Mouse (Mus musculus) NIH3T3 (cell line): Measurements from ENCODE around the gene Pfpl.

Source experiments
- DNase-seq: peaks from one replicate; pipeline ENCODE4 v3.0.0-alpha.2; 2012; ENCODE audit warnings: low read depth

Pfpl gene

DNA sequence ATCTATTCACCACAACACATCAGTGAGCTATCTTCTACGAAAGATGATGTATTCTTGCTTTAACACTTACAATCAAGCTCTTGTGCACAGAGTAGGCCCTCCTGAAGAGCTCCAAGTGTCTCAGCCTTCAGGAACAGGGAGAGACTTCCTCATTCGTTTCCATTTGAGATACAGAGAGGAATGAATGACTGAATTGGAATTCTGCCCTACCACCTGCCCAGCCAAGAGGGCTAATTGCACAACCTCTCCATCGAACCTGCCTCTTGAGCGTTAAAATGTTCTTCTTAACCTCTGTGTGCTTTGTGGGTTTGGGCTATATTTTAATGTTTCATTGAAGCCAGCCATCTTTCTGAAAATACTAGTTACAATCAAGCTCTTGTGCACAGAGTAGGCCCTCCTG, 37.0 kb downstream of the Pfpl start:
- DNase-seq = peak; percentile 71

DNA sequence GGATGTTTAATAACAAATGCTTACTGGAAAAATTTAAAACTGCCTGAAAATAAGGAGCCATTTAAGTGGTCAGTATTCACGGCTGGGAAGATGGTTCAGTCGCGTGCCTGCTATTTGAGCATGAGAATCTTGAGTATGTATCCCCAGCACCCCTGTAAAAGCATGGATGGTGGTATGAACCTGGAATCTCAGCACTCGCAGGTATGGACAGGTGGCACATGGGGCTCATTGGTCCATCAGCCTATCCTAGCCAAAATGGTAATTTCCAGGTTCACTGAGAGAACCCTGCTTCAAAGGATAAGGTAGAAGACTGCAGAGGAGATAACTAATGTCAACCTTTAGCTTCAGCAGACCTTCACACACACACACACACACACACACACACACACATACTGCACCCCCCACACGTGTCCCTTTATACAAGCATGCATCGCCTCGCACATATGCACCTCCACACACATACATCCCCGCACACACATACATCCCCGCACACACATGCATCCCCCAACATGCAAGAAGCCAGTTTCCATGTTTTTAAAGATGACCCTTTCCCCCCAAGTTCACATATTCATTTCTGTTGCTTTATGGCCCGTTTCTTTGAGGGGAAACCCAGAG, 37.9 kb downstream of the Pfpl start:
- no peak for DNase-seq

DNA sequence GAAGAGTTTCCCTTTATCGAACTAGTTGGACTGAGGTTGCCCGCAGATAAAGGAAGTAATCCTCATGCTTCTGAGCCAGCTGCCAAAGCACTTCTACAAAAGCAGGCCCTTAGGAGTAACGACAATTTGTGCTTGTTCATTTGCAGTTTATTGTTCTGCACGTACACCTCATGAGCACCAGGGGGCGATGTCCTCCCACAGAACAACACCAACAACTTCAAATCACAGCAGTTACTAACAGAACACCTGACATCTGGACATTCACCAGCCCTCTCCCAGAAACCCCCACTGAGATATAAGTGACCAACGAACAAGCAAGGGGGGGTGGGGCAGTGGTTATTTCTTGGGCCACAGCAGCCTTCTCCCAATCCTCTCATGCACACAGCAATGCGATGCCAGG, 38.5 kb downstream of the Pfpl start:
- peak; percentile 90 for DNase-seq

DNA sequence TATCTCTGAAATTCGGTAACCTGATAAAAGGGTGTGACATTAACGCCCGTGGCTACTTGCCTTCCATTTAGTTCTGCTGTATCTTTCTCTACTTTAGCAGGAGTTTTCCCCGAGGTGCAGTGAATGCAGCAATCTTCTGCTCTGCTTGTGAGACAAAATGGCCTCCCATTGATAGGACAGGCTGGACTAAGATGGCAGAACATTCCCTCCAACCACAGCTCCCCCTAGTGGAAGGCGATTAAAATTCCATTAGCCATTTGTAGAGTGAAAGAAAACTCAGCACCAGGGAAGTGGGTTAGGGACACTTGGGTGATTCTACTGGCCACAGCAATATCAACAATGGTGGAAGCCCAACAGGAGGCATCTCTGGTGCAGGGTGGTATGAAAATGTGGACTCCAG, 39.7 kb downstream of the Pfpl start:
- peak; percentile 80 for DNase-seq

DNA sequence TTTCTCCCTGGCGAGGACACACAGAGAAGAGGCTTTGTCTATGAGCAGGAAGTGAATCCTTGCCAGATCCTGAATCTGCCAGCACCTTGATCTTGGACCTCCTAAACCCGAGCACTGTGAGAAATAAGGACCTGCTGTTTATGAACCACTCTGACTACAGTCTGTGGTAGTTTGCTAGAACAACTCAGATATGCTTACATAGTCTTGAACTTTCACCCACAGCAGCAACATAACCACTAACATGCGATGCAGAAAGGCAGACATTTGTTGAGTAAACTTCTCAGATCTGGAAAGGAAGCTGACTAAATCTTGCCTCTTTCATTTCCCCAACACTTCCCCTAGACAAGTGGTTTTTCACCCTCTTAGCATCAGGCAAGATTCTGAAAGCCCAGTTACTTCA, 44.2 kb downstream of the Pfpl start:
- peak; percentile 50 for DNase-seq

DNA sequence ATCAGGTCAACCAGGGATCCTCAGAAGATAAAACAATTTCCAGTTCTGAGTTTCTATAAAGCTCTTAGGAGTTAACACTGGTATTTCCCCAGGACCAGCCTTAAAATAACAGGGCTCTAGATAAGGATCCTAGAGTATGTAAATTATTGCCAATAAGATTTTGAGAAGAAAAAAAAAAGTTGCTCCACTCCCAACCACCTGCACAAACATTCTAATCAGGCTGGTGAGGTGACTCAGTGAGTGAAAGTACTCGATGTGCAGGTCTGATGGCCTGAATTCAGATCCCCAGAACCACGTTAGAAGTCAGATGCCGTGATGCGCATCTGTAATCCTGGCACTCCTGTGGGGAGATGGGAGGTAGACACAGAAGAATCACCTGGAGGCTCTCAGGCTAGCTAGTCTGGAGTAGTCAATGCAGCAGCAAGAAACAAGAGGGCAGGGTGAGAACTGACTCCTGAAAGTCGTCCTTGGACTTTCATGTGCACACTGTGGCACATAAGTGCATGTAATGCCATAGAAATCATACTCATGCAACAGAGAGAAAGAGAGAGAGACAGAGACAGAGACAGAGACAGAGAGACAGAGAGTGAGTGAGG, 44.8 kb downstream of the Pfpl start:
- DNase-seq = no peak

DNA sequence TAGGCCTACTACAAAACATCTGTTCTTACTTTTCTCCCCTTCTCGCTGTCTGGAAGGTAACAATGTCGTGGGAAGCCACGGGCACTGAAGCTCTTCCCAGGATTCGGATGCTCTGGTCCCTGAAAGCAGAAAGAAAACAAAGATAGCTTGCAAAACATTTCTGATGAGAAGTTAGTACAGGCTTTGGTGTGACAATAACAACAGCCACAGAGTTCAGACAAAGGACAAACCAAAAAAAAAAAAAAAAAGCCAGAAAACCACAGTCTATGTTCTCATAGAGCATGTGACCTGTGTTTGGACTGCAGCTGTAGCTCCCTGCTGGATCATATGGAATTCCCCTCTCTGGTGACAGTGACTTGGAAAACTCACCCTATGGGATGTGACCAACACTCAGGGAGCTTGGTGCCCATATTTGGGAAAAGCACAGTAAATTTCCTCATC, 45.5 kb downstream of the Pfpl start:
- DNase-seq = peak; percentile 59

DNA sequence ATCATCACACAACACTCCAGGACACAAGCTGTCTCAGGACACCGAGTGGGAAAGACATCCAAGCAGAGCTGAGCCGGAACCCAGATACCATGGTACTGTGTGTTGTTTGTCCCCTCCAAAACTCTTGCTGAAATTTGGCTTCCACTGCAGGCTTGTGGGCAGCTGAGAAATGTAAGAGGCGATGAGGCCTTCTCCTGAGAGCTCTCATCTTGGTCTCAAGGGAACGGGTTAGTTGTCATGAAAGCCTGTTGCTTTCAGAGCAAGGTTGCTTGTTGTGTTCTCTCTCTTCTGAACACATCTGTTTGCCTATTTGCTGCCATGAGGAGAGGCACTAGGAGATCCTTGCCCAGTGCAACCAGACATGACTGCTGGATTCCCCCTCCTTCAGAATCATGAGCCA, 46.2 kb downstream of the Pfpl start:
- peak; percentile 39 for DNase-seq

DNA sequence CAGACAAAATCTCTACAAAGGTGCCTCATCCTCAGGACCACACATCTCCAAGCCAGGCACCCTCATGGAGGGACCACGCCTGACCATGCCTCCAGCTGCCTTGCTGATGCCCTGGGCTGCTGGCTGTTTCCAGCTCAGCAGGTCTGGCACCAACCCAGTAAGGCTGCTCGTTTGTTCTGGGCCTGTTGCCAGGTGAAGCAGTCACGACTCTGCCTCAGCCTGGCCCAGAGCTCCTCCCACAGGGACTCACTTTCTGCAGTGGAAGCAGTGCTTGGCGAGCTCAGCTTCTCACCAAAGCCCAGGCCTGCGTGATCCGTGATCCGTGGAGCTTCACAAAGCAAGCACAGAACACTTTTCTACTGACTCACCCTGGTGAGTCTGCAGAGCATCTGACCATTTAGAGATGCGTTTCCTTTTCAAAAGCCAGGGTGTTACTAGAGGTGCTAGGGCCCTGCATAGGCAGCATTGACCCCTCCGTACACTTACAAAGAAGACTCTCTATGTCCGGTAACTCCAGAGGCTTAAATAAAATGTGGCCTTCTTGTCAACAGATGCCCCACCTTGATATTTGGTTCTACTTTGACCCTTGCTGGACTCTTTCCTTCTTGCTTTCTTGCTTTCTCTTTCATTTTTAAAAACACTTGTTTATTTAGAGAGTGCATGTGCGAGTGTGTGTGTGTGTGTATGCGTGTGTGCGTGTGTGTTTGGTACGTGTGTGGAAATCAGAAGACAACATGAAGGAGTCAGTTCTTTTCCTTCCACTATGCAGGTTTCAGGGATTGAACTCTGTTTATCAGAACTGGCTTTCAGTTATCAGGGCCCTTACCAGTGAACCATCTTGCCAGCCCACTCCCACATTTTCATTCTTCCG, 47.9 kb downstream of the Pfpl start:
- peak; percentile 100 for DNase-seq

DNA sequence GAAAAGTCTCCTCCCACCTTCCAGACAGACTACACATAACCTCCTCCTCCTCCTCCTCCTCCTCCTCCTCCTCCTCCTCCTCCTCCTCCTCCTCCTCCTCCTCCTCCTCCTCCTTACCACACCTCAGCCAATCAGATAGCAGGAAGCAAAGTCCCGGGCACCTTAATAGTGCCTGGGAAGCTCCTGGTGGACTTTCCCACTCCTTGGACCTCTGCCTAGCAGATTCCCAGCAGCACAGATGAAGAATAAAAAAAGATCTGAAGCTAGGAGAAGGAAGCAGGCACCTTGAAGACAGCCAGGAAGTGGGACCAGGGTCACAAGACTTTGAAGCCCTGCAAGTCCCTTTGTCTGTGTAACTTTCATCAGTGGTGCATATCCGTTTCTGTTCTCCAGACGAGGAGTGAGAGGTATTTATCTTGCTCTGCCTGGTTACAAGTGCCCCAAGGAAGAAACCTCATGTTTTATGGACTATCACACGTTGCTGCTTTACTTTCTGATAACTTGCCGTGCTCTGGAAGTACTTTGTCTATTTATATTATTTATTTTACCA, 49.1 kb downstream of the Pfpl start:
- DNase-seq = no peak

DNA sequence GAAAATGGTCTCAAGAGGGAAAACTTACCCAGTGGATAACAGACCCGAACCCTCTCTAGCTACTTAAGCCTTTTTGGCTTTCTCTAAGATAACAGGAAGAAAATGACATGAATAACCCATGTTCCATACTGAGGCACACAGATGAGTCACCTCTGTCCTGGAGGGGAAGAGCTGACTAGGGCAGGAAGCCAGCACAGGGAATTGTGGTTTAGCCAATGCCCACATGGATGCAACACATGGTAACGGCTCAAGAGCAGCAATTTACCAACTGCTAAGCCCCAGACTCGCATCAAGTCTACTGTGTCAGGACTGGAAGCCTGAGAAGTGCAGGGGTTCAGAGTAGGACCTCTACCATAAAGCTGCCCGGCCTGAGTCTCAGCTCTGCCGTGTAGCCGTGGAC, 50.7 kb downstream of the Pfpl start:
- peak; percentile 63 for DNase-seq
